Mouse (Mus musculus) midbrain, embryonic 14.5 days (tissue): Measurements from ENCODE around the gene Kdm6b. TPM values are rescaled to one million over a fixed set of nuclear protein-coding genes. Genes with fewer than 3 reads are reported as not detected.

ENCODE experiments used
- ATAC-seq: fragments of 200-750 bp; cut with Nextera tagmentation; 2 replicates; pipeline ENCODE4 v1.8.0; 2017; ENCODE audit warnings: moderate number of reproducible peaks, moderate library complexity; ENCODE audit not compliant: low FRiP score, low TSS enrichment
- DNase-seq: peaks from one replicate; pipeline ENCODE4 v3.0.0-alpha.2; 2015
- H3K27ac ChIP-seq: fragments of 300-500 bp; sonication (generic); replicated peaks from 2 replicates; pipeline ENCODE4 v1.5.1; 2014; ENCODE audit warnings: mild to moderate bottlenecking, low read depth, low read length, moderate library complexity
- H3K27me3 ChIP-seq: fragments of 300-500 bp; sonication (generic); 2 replicates; pipeline ENCODE4 v1.6.1; 2014; ENCODE audit warnings: low read length, control low read depth, mixed read lengths; ENCODE audit not compliant: control insufficient read depth, insufficient read depth
- H3K36me3 ChIP-seq: fragments of 300-500 bp; sonication (generic); 2 replicates; pipeline ENCODE4 v1.6.1; 2014; ENCODE audit warnings: low read length, control low read depth; ENCODE audit not compliant: control insufficient read depth, insufficient read depth
- H3K4me1 ChIP-seq: fragments of 300-500 bp; sonication (generic); 2 replicates; pipeline ENCODE4 v1.6.1; 2014; ENCODE audit warnings: mild to moderate bottlenecking, antibody characterized with exemption, low read length, control low read depth; ENCODE audit not compliant: control insufficient read depth, insufficient read depth
- H3K4me2 ChIP-seq: fragments of 300-500 bp; sonication (generic); 2 replicates; pipeline ENCODE4 v1.6.1; 2014; ENCODE audit warnings: mild to moderate bottlenecking, low read length, moderate library complexity
- H3K4me3 ChIP-seq: fragments of 300-500 bp; sonication (generic); replicated peaks from 2 replicates; pipeline ENCODE4 v1.5.1; 2014; ENCODE audit warnings: low read depth, low read length
- H3K9ac ChIP-seq: fragments of 300-500 bp; sonication (generic); replicated peaks from 2 replicates; pipeline ENCODE4 v1.6.1; 2014; ENCODE audit warnings: mild to moderate bottlenecking, low read length, moderate library complexity
- H3K9me3 ChIP-seq: fragments of 300-500 bp; sonication (generic); 2 replicates; pipeline ENCODE4 v1.6.1; 2016; ENCODE audit warnings: low read length, control low read depth, mixed read lengths; ENCODE audit not compliant: control insufficient read depth
- WGBS: fragments of 180-500 bp; shearing (Covaris S2); extraction: QIAGEN DNeasy Blood & Tissue Kit; methylation state at CpG from one replicate; pipeline ENCODE4 v1.1.7; 2014; 5-methylcytosine and 5-hydroxymethylcytosine counted together
- polyA plus RNA-seq: library from polyadenylated mRNA; unstranded; fragments of >200 nt; fragmentation: Nextera tagmentation; extraction: Ambion mirVana; gene quantifications from 2 replicates; pipeline ENCODE4 v1.2.1, GENCODE M21; 2014

Gene Kdm6b
- polyA plus RNA-seq, 1 experiment from 2014 or later, result 41.2 TPM

DNA sequence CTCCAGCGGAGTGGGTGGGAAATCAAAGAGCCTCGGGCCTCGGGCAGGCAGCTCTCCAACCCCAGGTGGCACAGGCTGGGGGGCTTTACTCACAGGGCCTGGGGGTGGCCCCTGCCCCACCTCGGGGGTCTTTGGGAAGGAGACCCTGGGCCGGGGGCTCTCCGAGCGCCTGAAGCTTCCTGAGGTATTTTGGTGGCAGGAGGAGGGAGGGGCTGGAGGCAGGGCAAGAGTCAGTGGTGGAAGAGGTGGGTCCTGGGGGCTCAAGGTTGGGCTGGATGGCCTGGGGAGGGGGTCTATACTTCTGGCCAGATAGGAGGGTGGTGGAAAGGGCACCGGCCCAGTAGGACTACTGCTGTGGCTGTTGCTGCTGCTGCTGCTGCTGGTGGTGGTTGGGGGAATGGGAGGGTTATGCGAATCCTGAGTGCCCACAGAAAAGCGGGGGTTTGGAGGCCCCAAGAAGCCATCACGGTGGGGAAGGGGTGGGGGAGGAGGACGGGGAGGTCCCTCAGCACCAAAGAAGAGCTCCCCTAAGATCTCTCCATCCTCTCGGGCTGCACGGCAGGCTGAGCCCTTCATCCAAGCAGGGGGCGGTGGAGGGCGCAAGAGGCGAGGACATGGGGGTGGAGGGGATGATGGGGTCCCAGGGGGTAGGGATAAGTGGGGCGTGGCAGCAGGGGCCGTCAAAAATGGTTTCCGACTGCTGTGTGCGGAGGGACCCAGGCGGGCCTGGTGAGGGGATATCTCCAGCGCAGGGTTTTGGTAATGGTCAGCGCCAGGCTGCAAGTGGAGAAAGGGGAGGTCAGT is 7.9 kb downstream of the Kdm6b start:
- Histone ChIP-seq H3K27ac (no peak overlapping the region), H3K27me3 (no peaks in the 10 kb centered on the region), H3K4me1 (peaks cover 17% of the 10 kb centered on the region), H3K36me3 (peaks cover 77% of the 10 kb centered on the region), H3K9me3 (no peaks in the 10 kb centered on the region), H3K4me3 (no peak overlapping the region), H3K4me2 (no peak overlapping the region), H3K9ac (no peak overlapping the region)
- DNase-seq, result no peak
- ATAC-seq, result no peak
- WGBS, result 91% methylated on average over 24 of the region's 24 CpGs

DNA sequence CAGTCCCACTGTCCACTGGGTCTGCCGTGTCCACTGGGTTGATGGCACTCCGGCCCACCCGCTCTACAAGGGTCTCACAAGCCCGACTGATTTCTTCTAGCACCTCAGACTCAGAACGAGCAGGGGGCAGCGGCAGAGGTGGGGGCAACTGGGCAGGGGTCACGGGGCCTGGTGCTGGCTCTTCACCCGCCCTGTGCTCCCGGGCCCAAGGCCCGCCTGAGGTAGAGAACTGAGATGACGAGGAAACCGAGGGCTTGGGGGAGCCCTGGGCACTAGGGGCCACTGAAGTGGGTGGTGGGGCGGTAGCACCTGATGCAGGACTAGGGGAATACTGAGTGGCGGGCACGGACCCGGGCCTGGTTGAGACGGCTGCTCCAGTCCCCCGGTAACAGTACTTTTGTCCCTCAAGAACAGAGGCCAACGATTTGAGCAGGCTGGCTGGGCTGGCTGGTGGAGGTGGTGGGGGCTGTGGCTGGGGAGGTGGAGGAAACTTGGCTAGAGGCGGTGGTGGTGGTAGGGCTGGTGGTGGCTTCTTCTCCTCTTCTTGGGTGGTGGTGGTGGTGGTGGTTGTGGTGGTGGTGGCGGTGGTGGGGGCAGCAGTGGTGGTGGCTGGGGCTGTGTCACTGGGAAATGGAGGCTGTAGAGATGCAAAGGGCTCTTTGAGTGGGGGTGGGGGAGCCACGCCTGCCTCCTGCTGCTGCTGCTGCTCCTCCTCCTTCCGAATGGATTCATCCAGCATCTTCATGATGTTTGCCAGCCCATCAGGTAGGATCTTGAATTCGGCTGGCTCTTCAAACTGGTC is 8.7 kb downstream of the Kdm6b start:
- H3K4me1 ChIP-seq, result peaks cover 13% of the 10 kb centered on the region
- H3K27me3 ChIP-seq, result no peaks in the 10 kb centered on the region
- peaks cover 85% of the 10 kb centered on the region for H3K36me3 ChIP-seq
- no peak overlapping the region for H3K27ac ChIP-seq
- H3K9ac ChIP-seq, result no peak overlapping the region
- WGBS, result 93% methylated on average over 23 of the region's 24 CpGs
- DNase-seq (no peak), ATAC-seq (no peak)
- no peak overlapping the region for H3K4me3 ChIP-seq
- no peaks in the 10 kb centered on the region for H3K9me3 ChIP-seq
- H3K4me2 ChIP-seq, result no peak overlapping the region

DNA sequence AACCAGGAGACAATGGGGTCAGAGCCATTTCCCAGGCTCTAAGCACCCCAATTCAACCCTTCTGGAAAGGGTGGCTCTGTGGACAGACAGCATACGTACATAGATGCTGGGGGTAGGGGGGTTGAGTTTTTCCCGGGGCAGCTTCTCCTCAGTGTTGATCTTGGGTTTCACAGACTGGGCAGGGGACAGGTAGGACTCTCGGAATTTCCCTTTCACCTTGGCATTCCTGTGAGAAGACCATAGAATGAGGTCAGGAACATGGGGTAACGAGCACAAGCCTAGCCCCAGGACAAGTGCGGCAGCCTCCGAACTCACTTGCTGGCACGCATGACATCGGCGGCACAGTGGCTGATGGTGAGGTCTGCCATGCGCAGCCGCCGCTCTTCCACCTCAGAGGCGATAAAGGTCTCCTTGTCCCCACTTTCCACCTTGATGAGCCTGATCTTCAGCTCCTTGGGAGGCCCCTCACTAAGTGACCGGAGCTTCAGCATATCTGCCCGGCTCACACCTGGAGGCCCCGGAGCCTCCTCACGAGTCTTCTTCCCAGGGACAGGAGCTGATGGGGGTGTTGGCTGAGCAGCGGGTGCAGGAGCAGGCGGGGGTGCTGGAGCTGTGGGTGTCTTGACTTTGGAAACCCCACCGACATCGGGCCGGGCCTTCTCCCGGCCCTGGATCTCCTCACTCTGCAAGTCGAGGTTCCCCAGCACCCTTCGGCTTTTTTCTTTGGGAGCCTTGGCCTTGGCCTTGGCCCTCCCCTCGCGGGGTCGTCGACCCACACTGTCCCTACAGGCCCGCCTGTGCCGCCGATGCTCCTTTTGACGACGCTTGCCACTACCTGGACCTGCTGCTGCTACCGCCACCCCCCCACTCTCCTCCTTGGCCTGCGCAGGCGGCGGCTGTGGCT is 9.5 kb downstream of the Kdm6b start:
- Histone ChIP-seq H3K4me2 (no peak overlapping the region), H3K36me3 (peaks cover 94% of the 10 kb centered on the region), H3K9ac (no peak overlapping the region), H3K4me3 (no peak overlapping the region), H3K4me1 (peaks cover 10% of the 10 kb centered on the region), H3K27ac (0 out of 2 replicates have a peak overlapping the region, but pooled peaks have one; percentile 8), H3K9me3 (no peaks in the 10 kb centered on the region), H3K27me3 (no peaks in the 10 kb centered on the region)
- DNase-seq, result no peak
- no peak for ATAC-seq
- WGBS, result 94% methylated on average over 38 of the region's 38 CpGs

DNA sequence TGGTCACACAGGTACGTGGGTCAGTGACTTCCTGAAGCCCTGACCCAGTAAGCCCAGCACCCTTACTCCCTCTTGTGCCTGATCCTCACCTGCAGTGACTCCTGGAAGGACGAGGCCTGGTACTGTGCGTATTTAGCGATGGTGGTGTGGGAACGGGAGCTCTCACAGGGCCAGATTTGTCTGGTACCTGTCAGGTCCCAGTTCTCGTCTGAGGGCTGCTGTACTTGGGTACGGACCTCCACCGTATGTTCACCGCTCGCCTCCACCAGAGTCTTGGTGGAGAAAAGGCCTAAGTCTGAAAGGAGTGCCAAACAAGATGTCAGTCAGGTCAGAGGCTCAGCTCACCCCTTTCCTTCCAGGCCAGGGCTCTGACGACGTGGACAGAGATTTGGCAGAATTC is 11.5 kb downstream of the Kdm6b start:
- WGBS, result 85% methylated on average over 12 of the region's 12 CpGs
- Histone ChIP-seq H3K9me3 (no peaks in the 10 kb centered on the region), H3K4me2 (no peak overlapping the region), H3K9ac (no peak overlapping the region), H3K4me1 (0 out of 2 replicates have a peak, but pooled peaks cover 7% of the 10 kb centered on the region), H3K4me3 (no peak overlapping the region), H3K27ac (no peak overlapping the region), H3K27me3 (no peaks in the 10 kb centered on the region), H3K36me3 (peaks cover 91% of the 10 kb centered on the region)
- no peak for DNase-seq
- ATAC-seq, result no peak

DNA sequence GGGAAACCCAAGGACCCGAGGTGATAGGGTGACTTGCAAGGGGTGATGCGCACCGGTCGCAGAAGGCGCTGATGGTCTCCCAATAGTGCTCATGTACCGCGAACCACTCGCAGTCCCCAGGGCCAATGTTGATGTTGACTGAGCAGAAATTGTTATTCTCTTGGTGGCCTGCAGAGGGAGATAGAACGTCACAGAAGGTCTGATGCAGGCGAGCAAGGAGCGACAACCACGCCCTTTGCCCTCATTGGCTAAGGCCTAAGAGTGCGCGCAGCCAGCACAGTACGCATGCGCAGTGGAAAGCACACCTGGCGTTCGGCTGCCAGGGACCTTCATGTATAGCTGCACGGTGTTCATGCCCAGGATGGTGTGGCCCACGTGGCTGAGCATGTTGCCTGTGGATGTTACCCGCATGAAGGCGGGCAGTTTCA is 12.3 kb downstream of the Kdm6b start:
- H3K4me2 ChIP-seq, result no peak overlapping the region
- no peaks in the 10 kb centered on the region for H3K27me3 ChIP-seq
- no peak overlapping the region for H3K4me3 ChIP-seq
- H3K36me3 ChIP-seq, result peaks cover 83% of the 10 kb centered on the region
- H3K9me3 ChIP-seq, result no peaks in the 10 kb centered on the region
- H3K4me1 ChIP-seq, result 0 out of 2 replicates have a peak, but pooled peaks cover 12% of the 10 kb centered on the region
- peak; percentile 95 for DNase-seq
- H3K9ac ChIP-seq, result no peak overlapping the region
- peak; percentile 74 for ATAC-seq
- 15% methylated on average over 22 of the region's 22 CpGs for WGBS
- H3K27ac ChIP-seq, result no peak overlapping the region

DNA sequence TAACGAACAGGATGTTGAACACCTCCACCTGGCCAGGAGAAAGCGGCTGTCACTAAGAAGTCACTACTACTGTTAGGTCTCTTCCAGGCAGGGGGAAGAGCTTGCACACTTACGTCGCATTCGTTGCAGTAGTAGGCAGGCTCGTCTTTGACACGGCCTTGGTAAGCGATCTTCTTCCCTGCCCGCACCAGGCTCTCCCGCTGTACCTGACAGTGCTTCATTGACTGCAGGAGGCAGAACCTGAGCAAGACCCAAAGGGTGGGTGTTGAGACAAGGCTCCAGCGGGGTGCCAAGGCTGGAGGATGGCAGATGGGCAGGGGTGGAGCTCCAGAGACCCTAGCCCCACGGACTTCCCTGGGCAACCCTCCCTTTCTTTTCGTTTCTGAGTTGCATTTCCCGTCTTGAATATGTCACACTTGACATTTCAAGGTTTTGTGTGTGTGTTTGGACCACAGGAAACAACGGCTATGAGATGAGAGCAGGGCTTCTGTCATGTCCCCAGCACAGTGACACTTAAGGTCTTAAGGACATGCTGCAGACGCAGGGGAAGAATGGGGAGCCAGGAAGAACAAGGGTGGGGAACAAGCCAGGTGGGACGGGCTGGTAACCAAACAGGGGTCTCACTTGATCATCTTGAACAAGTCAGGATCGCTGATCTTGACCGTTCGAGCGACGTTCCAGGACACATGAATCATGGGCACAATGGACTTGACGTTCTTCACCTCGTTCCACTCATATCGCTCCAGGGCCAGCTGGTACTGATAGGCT is 13.2 kb downstream of the Kdm6b start:
- Histone ChIP-seq H3K27ac (no peak overlapping the region), H3K4me3 (no peak overlapping the region), H3K36me3 (peaks cover 74% of the 10 kb centered on the region), H3K4me2 (no peak overlapping the region), H3K9ac (no peak overlapping the region; the same call in 1 of the 2 replicates), H3K9me3 (no peaks in the 10 kb centered on the region), H3K4me1 (0 out of 2 replicates have a peak, but pooled peaks cover 12% of the 10 kb centered on the region), H3K27me3 (no peaks in the 10 kb centered on the region)
- DNase-seq (no peak), ATAC-seq (no peak)
- WGBS, result 77% methylated on average over 25 of the region's 25 CpGs

DNA sequence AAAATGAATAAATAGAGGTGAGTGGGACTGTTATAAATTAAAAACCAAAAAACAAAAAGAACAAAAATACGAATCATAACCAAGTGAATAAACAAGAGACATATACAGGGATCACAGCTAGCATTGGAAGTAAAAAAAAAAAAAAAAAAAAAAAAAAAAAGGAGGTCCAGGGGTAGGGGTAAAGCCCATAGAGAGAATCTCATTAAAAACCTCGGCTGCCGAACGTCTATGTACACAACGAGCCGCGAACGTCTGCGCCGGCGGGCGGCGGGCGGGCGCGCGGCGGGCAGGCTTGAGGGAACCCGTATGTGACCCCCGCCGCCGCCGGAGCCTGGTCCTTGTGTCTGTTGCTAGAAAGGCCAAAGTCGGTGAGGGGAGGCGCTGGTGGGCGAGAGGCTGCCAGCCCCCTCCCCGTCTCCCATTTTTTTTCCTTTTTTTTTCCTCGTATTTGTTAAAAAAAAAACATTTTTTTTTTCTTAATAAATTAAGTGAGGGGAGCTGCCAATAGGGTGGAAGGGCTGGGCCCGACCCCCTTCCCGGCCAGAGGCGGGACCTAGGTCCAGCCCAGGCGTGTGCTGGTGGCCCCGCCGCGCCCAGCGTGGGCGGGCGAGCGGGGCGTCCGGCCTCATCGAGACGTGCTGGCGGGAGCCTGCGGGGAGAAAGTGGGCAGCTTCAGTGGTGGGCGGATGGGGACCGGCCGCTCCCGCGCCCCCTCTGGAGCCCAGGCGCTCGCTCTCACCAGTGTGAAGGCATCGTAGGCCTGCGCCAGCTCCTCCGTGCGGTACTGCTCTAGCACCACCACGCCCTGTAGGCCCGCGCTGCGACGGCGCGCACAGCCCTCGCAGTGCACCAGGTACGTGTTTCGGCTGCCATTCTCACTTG is 14.0 kb downstream of the Kdm6b start:
- WGBS, result 16% methylated on average over 65 of the region's 66 CpGs

More for the DNA sequence above, 14.0 kb downstream of the Kdm6b start:
- peaks cover 66% of the 10 kb centered on the region for H3K36me3 ChIP-seq
- no peak overlapping the region for H3K27ac ChIP-seq
- peaks cover 14% of the 10 kb centered on the region; the same call in 1 of the 2 replicates for H3K4me1 ChIP-seq
- H3K9me3 ChIP-seq, result no peaks in the 10 kb centered on the region
- DNase-seq (peak; percentile 56), ATAC-seq (no peak)
- no peak overlapping the region for H3K4me3 ChIP-seq
- no peak overlapping the region; the same call in 1 of the 2 replicates for H3K9ac ChIP-seq
- no peaks in the 10 kb centered on the region for H3K27me3 ChIP-seq
- H3K4me2 ChIP-seq, result no peak overlapping the region
